Mouse (Mus musculus): ENCODE measurements at regions not wholly inside any gene's neighbourhood (a gene's known extent, or its start where the extent isn't known, plus 50 kb on each side); places are given as distances from the start of the nearest gene placed in this dataset.

GRCm38 (mm10) chr14:100353508-100353907 lies 69.0 kb upstream of the Klf12 start:
- in situ Hi-C loops (cut with MboI, MseI): no loop called here

GRCm38 (mm10) chr14:100352961-100353452 lies 68.5 kb upstream of the Klf12 start:
- in situ Hi-C loops (cut with MboI, MseI): no loop called here

GRCm38 (mm10) chr14:100351004-100351403 lies 66.5 kb upstream of the Klf12 start:
- in situ Hi-C loops (cut with MboI, MseI): no loop called here

GRCm38 (mm10) chr14:100350021-100350790 lies 65.7 kb upstream of the Klf12 start:
- in situ Hi-C loops (cut with MboI, MseI): no loop called here

GRCm38 (mm10) chr14:100348336-100349164 lies 64.1 kb upstream of the Klf12 start:
- in situ Hi-C loops (cut with MboI, MseI): no loop called here

GRCm38 (mm10) chr14:100336926-100337325 lies 52.4 kb upstream of the Klf12 start:
- in situ Hi-C loops (cut with MboI, MseI): no loop called here
